ENCODE assay signal across 30 mouse cellular contexts in genomic region chr19:43720061-43720460, GRCm38 (mm10).
"Had no signal": no experiment of that assay in that cellular context is flagged by ENCODE, and none has a peak within 500 bp of the region (broad histone marks: within the 10 kb centered on the region; RNA-seq: fewer than 3 reads in every experiment).

No protein-coding gene starts in this region.

- H3K9me3 ChIP-seq: limb, embryonic 10.5 days; limb, embryonic 12.5 days; limb, embryonic 13.5 days; limb, embryonic 15.5 days; liver, embryonic 12.5 days; liver, embryonic 13.5 days; liver, embryonic 15.5 days; lung, embryonic 15.5 days; megakaryocyte, embryonic 14.5 days; midbrain, embryonic 10.5 days; midbrain, embryonic 12.5 days; midbrain, embryonic 13.5 days; midbrain, embryonic 15.5 days; neural tube, embryonic 12.5 days had no signal

- H3K4me1 ChIP-seq: limb, embryonic 12.5 days; limb, embryonic 13.5 days; limb, embryonic 15.5 days; liver, embryonic 13.5 days; lung, embryonic 15.5 days; midbrain, embryonic 12.5 days; midbrain, embryonic 13.5 days; midbrain, embryonic 15.5 days; neural tube, embryonic 12.5 days had no signal

- H3K27ac ChIP-seq: limb, embryonic 10.5 days; limb, embryonic 12.5 days; limb, embryonic 13.5 days; limb, embryonic 15.5 days; liver, embryonic 12.5 days; liver, embryonic 13.5 days; liver, embryonic 14.5 days; liver, embryonic 15.5 days; lung, embryonic 15.5 days; macrophage; midbrain, embryonic 10.5 days; midbrain, embryonic 12.5 days; midbrain, embryonic 13.5 days; midbrain, embryonic 15.5 days; neural tube, embryonic 12.5 days had no signal

- ATAC-seq: liver, embryonic 12.5 days; liver, postnatal 0 days; lung, postnatal 0 days; midbrain, embryonic 13.5 days; midbrain, embryonic 15.5 days; midbrain, embryonic 16.5 days had no signal

- H3K4me3 ChIP-seq: limb, embryonic 10.5 days; limb, embryonic 12.5 days; limb, embryonic 13.5 days; limb, embryonic 15.5 days; liver, embryonic 12.5 days; liver, embryonic 13.5 days; liver, embryonic 15.5 days; lung, embryonic 15.5 days; megakaryocyte, embryonic 14.5 days; midbrain, embryonic 10.5 days; midbrain, embryonic 12.5 days; midbrain, embryonic 13.5 days; midbrain, embryonic 15.5 days; myocyte; neural tube, embryonic 12.5 days had no signal

- DNase-seq: left cerebral cortex, postnatal 4 days; liver; liver, embryonic 13.5 days; liver, postnatal 0 days; lung, adult 18-20 months; lung, adult 2 months; lung, embryonic 14.5 days; lung, postnatal 10 days; lung, postnatal 14 days; lung, postnatal 36 days; lung, postnatal 4 days; midbrain, embryonic 14.5 days had no signal

- H3K27me3 ChIP-seq: limb, embryonic 12.5 days; limb, embryonic 13.5 days; limb, embryonic 15.5 days; liver, embryonic 12.5 days; liver, embryonic 13.5 days; liver, embryonic 15.5 days; lung, embryonic 15.5 days; megakaryocyte, embryonic 14.5 days; midbrain, embryonic 12.5 days; midbrain, embryonic 13.5 days; midbrain, embryonic 15.5 days; neural tube, embryonic 12.5 days had no signal
